In the genomic region with DNA sequence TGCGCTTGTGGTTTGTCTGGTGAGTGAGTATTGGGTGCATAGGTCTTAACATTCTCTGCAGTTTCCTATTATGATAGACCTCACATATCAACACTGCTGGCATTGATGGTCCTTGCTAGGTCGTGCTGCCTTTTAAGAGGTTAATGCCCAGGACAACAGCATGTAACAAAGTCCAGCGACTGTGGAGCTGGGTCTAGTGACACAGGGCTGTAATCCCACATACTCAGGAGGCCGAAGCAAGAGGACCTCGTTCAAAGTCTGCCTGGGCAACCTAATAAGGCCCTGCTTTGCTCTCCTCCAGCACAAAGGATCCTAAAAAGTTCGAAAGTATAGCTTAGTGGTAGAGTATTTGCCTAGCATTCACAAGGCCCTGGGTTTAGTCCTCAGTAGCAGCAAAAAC, we compare ENCODE assay signal across 12 mouse cellular contexts.
"Had no signal": no experiment of that assay in that cellular context is flagged by ENCODE, and none has a peak within 500 bp of the region (broad histone marks: within the 10 kb centered on the region; RNA-seq: fewer than 3 reads in every experiment).

No protein-coding gene starts in this region.

- H3K4me3 ChIP-seq: hindbrain, embryonic 15.5 days; limb, embryonic 15.5 days; midbrain, embryonic 12.5 days; myocyte; neural tube, embryonic 15.5 days had no signal

- H3K27me3 ChIP-seq: hindbrain, embryonic 15.5 days; limb, embryonic 15.5 days; midbrain, embryonic 12.5 days; neural tube, embryonic 15.5 days had no signal

- H3K4me1 ChIP-seq: hindbrain, embryonic 15.5 days; limb, embryonic 15.5 days; neural tube, embryonic 15.5 days had no signal

- H3K9ac ChIP-seq: hindbrain, embryonic 15.5 days; limb, embryonic 15.5 days; midbrain, embryonic 12.5 days; neural tube, embryonic 15.5 days had no signal

- H3K9me3 ChIP-seq: hindbrain, embryonic 15.5 days; limb, embryonic 15.5 days; midbrain, embryonic 12.5 days; neural tube, embryonic 15.5 days had no signal

- H3K4me2 ChIP-seq: hindbrain, embryonic 15.5 days; limb, embryonic 15.5 days; midbrain, embryonic 12.5 days; neural tube, embryonic 15.5 days had no signal

- H3K27ac ChIP-seq: hindbrain, embryonic 15.5 days; kidney, postnatal 0 days; limb, embryonic 15.5 days; midbrain, embryonic 12.5 days; neural tube, embryonic 15.5 days had no signal

- DNase-seq: layer of hippocampus, adult 9-11 months; layer of hippocampus, postnatal 36 days; lung, postnatal 36 days; right cerebral cortex, adult 18-20 months; right cerebral cortex, postnatal 25 days; thymus, postnatal 36 days had no signal
